Mouse (Mus musculus) yolk sac, embryonic 10.5 days (tissue): ENCODE results near the gene Trim44.

Experiments used
- DNase-seq: peaks from one replicate; pipeline ENCODE4 v3.0.0-alpha.2; 2017; ENCODE audit warnings: low spot score

Gene Trim44

GRCm38 (mm10) chr2:102365983-102366545, 41.6 kb downstream of the Trim44 start:
- no peak for DNase-seq

GRCm38 (mm10) chr2:102364565-102365200, 42.9 kb downstream of the Trim44 start:
- no peak for DNase-seq

DNA sequence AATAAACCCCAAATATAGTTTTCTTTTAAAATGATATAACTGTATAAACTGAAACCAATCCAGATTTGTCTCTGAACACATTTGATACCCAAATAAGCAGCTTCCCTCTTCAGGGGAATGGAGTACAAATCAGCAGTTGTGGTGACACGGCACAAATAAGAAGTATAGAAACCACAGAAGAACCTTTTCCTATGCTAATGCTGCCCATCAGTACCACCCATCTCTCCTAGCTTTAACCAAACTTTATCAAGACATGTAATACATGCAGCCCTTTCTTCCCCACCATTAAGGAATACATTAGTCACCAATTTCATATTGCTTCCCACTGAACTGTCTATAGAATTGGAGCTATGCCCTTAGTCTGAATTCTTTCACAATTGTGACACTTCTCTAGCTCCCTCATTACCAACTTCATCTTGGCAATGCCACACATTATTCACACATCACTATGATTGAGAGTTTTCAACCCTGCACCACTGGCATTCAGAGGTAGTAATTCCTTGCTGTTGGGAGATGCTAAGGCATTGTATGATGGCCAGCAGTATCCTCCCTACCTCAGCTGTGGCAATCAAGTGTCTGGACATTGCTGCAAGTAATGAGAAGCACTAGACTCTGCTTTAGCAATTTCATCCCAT, 44.6 kb downstream of the Trim44 start:
- DNase-seq = no peak

GRCm38 (mm10) chr2:102362266-102362665, 45.4 kb downstream of the Trim44 start:
- DNase-seq = no peak

DNA sequence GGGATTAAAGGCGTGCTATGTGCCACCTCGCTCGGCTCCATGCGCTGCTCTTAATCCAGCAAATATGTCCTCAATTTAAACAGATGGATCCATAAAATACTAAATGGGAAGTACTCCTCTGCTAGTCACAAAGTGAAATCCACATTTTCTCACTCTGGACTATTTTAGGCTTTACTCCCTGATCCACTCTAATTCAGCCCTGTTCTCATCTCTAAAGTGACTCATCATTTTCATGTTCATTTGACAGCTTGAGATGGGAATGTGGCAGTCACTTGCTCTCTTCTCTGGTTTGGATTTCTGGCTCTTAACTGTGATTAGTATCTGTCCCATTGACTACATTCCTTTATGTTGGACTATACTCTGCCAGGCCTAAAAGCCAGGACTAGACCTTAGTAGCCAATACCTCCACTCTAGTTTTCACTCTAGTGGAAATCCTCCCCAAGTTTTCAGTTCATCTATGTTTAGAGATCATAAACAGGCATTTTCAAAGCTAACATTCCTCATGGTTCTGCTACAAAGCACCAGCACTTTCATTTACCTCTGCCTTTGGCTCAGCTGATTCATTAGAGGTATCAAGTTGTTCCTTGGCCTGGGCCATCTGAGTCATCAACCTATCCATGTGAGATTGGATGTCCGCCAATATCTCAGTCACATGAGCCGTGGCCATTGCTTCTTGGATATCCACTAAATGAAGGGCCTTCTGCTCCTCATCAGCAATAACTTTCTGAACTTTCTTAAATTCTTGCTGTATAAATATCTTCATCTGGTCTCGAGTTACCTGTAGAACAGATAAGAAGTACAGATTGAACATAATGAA, 50.5 kb downstream of the Trim44 start:
- no peak for DNase-seq

DNA sequence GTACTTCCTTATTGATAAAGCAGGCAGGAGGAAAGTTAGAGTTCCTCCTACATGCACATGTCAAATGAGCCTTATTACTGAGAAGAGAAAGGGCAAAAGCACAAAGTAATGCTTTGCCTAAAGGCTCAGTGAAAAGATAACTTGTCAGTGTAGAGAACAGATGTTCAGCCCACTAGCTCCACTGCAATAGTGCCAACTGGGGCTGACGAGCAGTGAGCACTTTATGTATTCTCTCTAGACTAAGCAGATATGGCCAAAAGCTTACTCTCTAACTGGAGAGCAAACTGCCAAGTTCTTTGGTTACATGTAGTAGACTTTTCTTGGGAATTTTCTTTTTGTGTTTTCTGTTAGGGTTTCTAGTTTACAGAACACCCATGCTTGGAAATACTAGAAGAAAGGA, 53.6 kb downstream of the Trim44 start:
- DNase-seq = no peak

DNA sequence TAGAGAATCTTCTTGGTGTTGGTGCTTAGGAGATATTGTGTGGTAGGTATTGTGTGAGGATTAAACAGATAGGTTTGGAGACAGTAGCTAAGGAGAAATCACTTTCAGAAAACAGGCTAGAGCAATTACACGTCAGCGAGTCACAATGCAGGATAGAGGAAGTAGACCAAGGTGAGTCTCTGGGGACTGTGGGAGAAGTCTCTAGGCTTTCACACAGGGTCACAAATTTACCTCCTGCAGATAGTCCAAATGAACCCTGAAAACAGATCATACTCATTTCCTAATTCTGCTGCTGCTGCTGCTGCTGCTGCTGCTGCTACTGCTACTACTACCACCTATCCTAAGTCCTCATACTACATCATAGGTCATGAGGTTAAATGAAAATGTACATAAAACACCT, 66.2 kb downstream of the Trim44 start:
- no peak for DNase-seq

- no peak for DNase-seq
These were observed 70.8 kb downstream of the Trim44 start for GRCm38 (mm10) chr2:102336816-102337215.

- DNase-seq = no peak
These were observed 75.7 kb downstream of the Trim44 start for GRCm38 (mm10) chr2:102331932-102332331.

DNA sequence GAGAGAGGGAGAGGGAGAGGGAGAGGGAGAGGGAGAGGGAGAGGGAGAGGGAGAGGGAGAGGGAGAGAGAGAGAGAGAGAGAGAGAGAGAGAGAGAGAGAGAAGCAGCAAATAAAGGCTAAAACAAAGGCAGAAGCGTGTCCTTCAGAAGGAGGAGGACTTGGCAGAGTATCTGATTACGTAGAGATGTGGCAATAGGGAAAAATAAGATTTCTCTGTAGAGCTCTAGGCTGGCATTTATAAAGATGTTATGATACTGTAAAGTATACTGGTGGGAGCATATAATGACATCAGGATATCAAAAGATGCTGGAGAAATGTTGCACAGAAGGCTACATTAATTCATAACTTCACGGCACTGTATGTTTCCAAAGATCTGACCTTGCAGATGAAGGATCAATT, 76.5 kb downstream of the Trim44 start:
- DNase-seq = no peak

GRCm38 (mm10) chr2:102325921-102326320, 81.7 kb downstream of the Trim44 start:
- no peak for DNase-seq

DNA sequence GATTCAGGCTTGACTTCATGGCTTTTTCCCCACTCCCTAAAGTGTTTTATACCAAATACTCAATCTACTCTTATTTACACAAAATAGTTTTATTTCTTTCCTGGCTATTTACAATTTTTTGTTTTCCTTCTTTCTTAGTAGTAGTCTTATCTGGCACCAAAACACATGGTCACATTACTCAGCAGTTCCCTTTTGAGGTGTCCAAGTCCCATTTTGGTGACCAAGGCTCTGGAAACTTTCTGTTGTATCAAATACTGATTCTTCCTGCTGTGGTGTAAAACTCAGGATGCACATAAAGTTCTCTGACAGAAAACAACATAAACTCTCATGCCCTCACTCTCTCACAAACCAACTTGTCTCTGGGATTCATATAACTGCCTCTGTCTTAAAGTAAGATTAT, 83.3 kb downstream of the Trim44 start:
- DNase-seq = no peak

- DNase-seq = no peak
These were observed 91.1 kb downstream of the Trim44 start for GRCm38 (mm10) chr2:102316540-102316939.

DNA sequence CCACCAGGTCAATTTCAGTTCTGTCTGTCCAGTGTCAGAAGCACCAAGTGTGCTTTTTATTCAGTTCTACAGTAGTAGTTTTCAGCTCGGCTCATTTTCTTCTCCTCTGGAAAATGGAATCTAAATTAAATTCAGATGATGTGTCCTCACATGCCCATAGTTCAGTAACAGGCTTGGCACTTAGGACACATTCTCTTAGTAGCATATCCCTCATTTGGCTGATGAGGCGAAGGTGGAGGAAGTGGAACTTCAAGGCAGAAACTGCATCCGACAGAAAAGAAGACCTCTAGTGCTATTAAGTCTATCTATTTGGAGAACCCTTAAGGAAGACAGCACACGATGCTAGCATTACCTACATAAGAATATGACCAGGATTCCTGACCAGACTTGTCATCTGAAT, 92.5 kb downstream of the Trim44 start:
- no peak for DNase-seq

DNA sequence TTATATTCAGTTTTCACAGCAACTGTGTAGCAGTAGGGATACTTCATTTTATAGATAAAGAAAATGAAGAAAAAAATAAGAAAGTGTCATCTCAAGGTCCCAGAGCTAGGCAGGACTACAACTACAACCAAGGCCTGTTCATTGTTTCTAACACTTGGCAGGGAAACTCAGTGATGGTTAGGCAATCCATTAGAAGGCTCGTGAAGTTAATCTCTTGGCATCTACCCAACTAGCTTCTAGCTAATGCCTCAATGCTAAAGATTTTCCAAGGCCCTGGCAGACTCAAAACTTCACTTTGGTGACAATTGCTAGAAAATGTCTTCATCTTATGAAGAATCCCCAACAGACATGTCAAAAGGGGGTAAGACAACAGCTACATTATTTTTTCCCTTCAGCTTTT, 93.0 kb downstream of the Trim44 start:
- DNase-seq = no peak

- no peak for DNase-seq
These were observed 93.6 kb downstream of the Trim44 start for GRCm38 (mm10) chr2:102314068-102314467.

- no peak for DNase-seq
These were observed 94.7 kb downstream of the Trim44 start for GRCm38 (mm10) chr2:102312903-102313302.

DNA sequence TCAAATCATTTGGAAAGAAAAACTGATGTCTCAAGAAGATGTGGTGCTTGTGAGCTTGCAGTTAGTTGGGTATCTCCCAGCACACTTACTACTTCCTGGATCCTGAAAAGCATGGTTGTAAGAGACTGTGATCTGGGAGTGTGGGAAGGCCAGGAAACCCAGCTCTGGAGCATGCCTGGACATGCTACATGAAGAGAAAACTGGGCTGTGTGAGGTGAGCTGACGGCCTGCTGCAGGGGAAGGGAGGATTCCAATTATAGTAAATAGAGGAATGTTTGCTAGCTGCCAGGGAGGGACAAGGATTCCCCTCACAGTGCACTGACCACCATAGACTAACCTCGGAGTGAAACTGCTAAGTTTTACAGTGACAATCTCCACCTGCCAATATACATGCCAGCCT, 104.4 kb downstream of the Trim44 start:
- DNase-seq = no peak

DNA sequence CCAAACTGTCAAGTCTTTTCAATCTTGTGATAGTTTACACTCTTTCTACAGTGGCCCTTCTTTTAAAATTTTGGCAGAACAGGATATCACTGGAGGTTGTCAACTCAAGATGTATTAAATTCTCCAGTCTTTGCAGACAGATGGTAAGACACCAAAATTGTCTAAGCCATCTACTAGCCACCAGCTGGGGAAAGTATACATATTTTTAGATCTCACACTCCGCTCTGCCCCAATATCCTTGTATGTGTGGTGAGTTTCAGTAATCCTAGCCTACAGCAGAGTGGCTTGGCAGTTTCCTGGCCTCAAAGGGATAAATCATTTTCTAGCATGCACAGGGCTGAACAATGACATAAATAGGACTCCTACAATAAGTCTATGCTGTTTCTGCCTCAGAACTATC, 105.1 kb downstream of the Trim44 start:
- no peak for DNase-seq

DNA sequence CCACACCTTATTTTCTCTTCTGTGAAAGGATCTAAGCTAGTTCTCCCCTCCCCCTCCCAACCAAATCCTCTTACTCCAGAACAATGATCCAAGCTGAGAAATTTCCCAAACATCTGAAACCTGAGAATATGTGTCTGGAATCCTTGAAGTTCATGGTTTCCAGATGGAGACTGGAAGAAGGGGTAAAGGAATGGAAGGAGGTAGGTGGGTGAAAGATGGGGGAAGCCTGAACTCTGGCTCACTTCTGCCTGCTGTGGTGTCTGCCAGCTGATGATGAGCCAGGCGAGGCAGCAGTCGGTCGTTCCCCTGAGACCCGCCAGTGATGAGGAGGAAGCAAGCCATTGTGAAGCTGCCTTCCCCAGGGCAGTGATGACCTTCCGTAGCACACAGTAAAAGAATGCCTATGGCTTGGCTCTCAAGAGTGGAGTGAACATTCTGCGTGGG, 112.8 kb downstream of the Trim44 start:
- DNase-seq = no peak

DNA sequence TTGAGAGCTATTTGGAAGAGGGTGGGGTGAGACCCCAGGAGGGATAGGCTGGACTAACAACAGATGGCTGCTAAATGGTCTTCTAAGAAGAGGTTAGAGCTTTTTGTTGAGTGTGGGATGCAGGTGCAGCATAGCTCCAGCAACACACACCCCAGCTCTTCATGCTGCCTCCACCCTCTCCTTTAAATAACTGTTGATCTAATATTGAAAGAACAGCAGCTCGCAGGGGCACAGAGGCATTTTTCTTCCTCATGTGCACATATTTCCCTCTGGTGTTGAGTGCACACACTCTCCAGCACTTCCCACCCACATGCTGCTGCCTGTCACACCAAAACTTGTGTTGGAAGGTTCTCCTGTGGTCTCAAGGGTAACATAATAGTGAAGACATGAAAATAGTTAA, 114.4 kb downstream of the Trim44 start:
- DNase-seq = no peak

GRCm38 (mm10) chr2:102292051-102292450, 115.6 kb downstream of the Trim44 start:
- DNase-seq = no peak

- no peak for DNase-seq
These were observed 116.1 kb downstream of the Trim44 start for GRCm38 (mm10) chr2:102291533-102291932.
